Mouse (Mus musculus): ENCODE results near the gene B4galt2. TPM values are rescaled to one million over a fixed set of nuclear protein-coding genes. Genes with fewer than 3 reads are reported as not detected.

Gene B4galt2
- polyA plus RNA-seq, 1 experiment from 2014 or later = 20.9 TPM

- no peak overlapping the region for H3K27ac ChIP-seq
- no peaks in the 10 kb centered on the region for H3K27me3 ChIP-seq (ENCODE audit: poor library complexity, severe bottlenecking)
- peaks cover 97% of the 10 kb centered on the region for H3K36me3 ChIP-seq (replicated peaks)
- DNase-seq (ENCODE audit: extremely low spot score, low spot score) = no peak
- no peaks in the 10 kb centered on the region for H3K4me1 ChIP-seq
- WGBS = 84% methylated on average over 3 of the region's 3 CpGs
- H3K9me3 ChIP-seq = no peaks in the 10 kb centered on the region
- no peak overlapping the region for H3K4me3 ChIP-seq
Measured at GRCm38 (mm10) chr4:117898111-117898510, 14.8 kb upstream of the B4galt2 start.

DNA sequence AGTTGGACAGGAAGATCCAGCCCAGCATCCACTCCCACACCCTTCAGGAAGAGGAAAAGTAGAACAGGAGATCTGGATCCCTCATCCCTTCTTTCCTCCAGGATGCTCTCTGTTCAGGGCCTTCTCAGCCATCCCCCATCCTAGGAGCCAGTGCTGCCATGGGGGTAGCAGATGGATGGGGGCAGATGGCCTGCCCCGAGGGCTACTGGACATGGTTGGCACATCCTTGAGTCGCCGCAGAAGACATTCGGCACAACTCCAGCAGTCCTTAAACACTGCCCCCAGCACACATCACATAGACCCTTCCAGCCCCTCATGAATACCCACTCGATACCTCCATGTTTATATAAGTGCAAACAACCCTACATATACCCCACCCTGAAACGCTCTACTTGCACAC lies 12.7 kb upstream of the B4galt2 start:
- Histone ChIP-seq H3K27ac (no peak overlapping the region), H3K36me3 (replicated peaks) (peaks cover 76% of the 10 kb centered on the region)
- WGBS = 94% methylated on average over 6 of the region's 6 CpGs

DNA sequence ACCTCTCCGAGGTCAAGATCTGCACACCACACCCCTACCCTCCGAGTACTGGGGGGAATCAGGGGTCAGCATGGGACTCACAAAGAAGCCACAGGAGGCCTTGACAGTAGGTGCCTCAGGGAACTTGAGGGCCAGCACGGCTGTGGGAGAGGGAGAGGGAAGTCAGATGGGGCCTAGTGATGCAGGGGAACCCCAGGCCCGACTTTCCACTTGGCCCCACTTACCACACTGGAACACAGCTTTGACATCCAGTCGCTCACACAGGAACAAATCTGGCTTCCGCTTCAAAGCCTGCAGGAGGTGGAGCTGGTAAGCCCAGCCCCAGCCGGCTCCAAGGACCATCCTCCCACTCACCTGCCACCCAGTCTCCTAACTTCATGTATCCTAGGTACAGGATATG lies 12.1 kb upstream of the B4galt2 start:
- H3K4me1 ChIP-seq = peaks cover 18% of the 10 kb centered on the region
- H3K9me3 ChIP-seq = no peaks in the 10 kb centered on the region
- 89% methylated on average over 7 of the region's 7 CpGs for WGBS
- H3K27ac ChIP-seq = no peak overlapping the region
- peaks cover 75% of the 10 kb centered on the region for H3K36me3 ChIP-seq (replicated peaks)
- no peaks in the 10 kb centered on the region for H3K27me3 ChIP-seq (ENCODE audit: poor library complexity, severe bottlenecking)
- no peak overlapping the region for H3K4me3 ChIP-seq
- DNase-seq (ENCODE audit: extremely low spot score, low spot score) = no peak

More for the DNA sequence above, 12.7 kb upstream of the B4galt2 start:
- H3K9me3 ChIP-seq = no peaks in the 10 kb centered on the region
- H3K27me3 ChIP-seq (ENCODE audit: poor library complexity, severe bottlenecking) = no peaks in the 10 kb centered on the region
- H3K4me3 ChIP-seq = no peak overlapping the region
- H3K4me1 ChIP-seq = peaks cover 12% of the 10 kb centered on the region
- DNase-seq (ENCODE audit: extremely low spot score, low spot score) = no peak

GRCm38 (mm10) chr4:117894601-117895000 lies 11.3 kb upstream of the B4galt2 start:
- no peak for DNase-seq (ENCODE audit: extremely low spot score, low spot score)
- Histone ChIP-seq H3K4me3 (no peak overlapping the region), H3K27me3 (ENCODE audit: poor library complexity, severe bottlenecking) (no peaks in the 10 kb centered on the region), H3K9me3 (no peaks in the 10 kb centered on the region), H3K27ac (no peak overlapping the region), H3K4me1 (peaks cover 18% of the 10 kb centered on the region), H3K36me3 (replicated peaks) (peaks cover 75% of the 10 kb centered on the region)
- 93% methylated on average over 8 of the region's 8 CpGs for WGBS

GRCm38 (mm10) chr4:117893376-117893775 lies 10.1 kb upstream of the B4galt2 start:
- Histone ChIP-seq H3K27me3 (ENCODE audit: poor library complexity, severe bottlenecking) (no peaks in the 10 kb centered on the region), H3K9me3 (no peaks in the 10 kb centered on the region), H3K4me1 (peaks cover 18% of the 10 kb centered on the region), H3K36me3 (replicated peaks) (peaks cover 72% of the 10 kb centered on the region), H3K4me3 (no peak overlapping the region), H3K27ac (no peak overlapping the region)
- WGBS = 24% methylated on average over 9 of the region's 9 CpGs
- DNase-seq (ENCODE audit: extremely low spot score, low spot score) = no peak

GRCm38 (mm10) chr4:117891738-117892161 lies 8.5 kb upstream of the B4galt2 start, which contains the start of gene Dph2:
TSS of gene Dph2 (minus strand) at chr4:117892032.
- H3K4me1 ChIP-seq = peaks cover 27% of the 10 kb centered on the region
- H3K9me3 ChIP-seq = no peaks in the 10 kb centered on the region
- H3K4me3 ChIP-seq = peak within 1 kb of the TSS; percentile 87
- peak within 1 kb of the TSS; percentile 62 for H3K27ac ChIP-seq
- peak; percentile 85 for DNase-seq (ENCODE audit: extremely low spot score, low spot score)
- peaks cover 56% of the 10 kb centered on the region for H3K36me3 ChIP-seq (replicated peaks)
- H3K27me3 ChIP-seq (ENCODE audit: poor library complexity, severe bottlenecking) = no peaks in the 10 kb centered on the region
- WGBS = under 1% methylated on average over 21 of the region's 21 CpGs

DNA sequence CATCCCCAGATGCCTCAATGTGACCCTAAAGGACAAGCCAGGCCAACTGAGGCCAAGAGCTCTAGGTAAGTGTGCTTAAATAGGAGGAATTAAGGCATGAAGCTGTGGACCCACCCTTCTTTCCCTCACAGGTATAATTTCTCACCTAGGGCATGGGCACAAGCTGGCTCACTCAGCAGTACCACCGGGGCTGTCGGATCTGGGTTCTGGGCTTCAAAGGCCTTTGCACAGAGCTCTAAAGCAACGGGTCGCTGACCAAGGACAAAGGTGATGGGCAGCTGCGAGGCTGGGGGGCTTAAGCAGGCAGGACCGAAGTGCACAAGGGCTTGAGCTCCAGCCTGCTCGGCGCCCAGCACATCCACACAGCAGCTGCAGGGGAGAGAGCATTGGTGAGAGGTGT lies 7.5 kb upstream of the B4galt2 start:
- Histone ChIP-seq H3K9me3 (no peaks in the 10 kb centered on the region), H3K27me3 (ENCODE audit: poor library complexity, severe bottlenecking) (no peaks in the 10 kb centered on the region), H3K4me1 (peaks cover 37% of the 10 kb centered on the region), H3K27ac (no peak overlapping the region), H3K4me3 (peak overlapping the region; percentile 87), H3K36me3 (replicated peaks) (peaks cover 50% of the 10 kb centered on the region)
- no peak for DNase-seq (ENCODE audit: extremely low spot score, low spot score)
- 73% methylated on average over 8 of the region's 8 CpGs for WGBS

DNA sequence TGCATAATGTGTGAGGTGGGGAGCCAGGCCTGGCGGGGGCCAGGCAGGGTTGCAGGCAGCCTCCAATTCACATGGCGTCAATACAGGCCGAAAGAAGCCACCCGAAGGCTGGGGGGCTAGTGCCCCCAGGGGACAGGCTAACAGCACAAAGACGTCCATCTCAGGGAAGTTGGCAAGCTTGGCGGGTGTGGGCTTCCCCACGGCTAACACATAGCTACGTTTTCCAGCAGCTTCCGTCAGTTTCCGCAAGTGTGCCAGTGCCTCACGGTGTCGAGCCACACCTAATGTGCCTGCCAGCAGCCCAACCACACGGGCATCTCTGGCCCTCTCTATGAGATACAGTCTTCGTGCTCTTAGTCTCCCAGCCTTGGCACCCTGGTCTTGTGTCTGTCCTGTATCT lies 6.7 kb upstream of the B4galt2 start:
- Histone ChIP-seq H3K9me3 (no peaks in the 10 kb centered on the region), H3K4me3 (0 out of 2 replicates have a peak overlapping the region, but pooled peaks have one; percentile 87), H3K27me3 (ENCODE audit: poor library complexity, severe bottlenecking) (no peaks in the 10 kb centered on the region), H3K36me3 (replicated peaks) (peaks cover 50% of the 10 kb centered on the region), H3K4me1 (peaks cover 44% of the 10 kb centered on the region), H3K27ac (no peak overlapping the region)
- no peak for DNase-seq (ENCODE audit: extremely low spot score, low spot score)
- WGBS = 91% methylated on average over 14 of the region's 14 CpGs

DNA sequence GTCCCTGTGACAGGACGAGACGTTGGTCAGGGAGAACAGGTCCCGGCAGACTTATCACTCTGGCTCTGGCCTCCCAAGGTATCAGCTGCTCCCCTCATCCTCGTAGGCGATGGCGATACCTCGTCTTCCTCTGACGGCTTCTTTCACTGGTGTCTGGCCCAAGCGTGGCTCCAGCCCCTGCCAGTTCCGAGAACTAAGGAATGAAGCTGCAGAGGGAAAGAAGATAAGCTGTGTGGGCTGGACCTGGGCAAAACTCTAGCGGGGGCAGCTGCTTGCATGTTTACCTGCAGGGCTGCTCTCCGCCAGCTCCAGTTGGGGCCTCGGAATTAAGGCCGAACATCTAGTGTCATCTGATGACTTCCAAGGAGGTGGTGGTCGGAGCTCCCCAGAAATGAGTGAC lies 6.2 kb upstream of the B4galt2 start:
- WGBS = 95% methylated on average over 15 of the region's 15 CpGs
- no peak for DNase-seq (ENCODE audit: extremely low spot score, low spot score)
- no peak overlapping the region for H3K27ac ChIP-seq
- H3K4me3 ChIP-seq = no peak overlapping the region
- H3K9me3 ChIP-seq = no peaks in the 10 kb centered on the region
- H3K27me3 ChIP-seq (ENCODE audit: poor library complexity, severe bottlenecking) = no peaks in the 10 kb centered on the region
- H3K4me1 ChIP-seq = peaks cover 45% of the 10 kb centered on the region
- peaks cover 50% of the 10 kb centered on the region for H3K36me3 ChIP-seq (replicated peaks)

GRCm38 (mm10) chr4:117887920-117888319 lies 4.6 kb upstream of the B4galt2 start:
- WGBS = 80% methylated on average over 2 of the region's 2 CpGs
- no peak for DNase-seq (ENCODE audit: extremely low spot score, low spot score)
- no peaks in the 10 kb centered on the region for H3K9me3 ChIP-seq
- peak overlapping the region; percentile 69; the same call in 1 of the 2 replicates for H3K4me3 ChIP-seq
- H3K36me3 ChIP-seq (replicated peaks) = peaks cover 46% of the 10 kb centered on the region
- H3K27me3 ChIP-seq (ENCODE audit: poor library complexity, severe bottlenecking) = no peaks in the 10 kb centered on the region
- peaks cover 57% of the 10 kb centered on the region for H3K4me1 ChIP-seq
- H3K27ac ChIP-seq = no peak overlapping the region

GRCm38 (mm10) chr4:117887133-117887532 lies 3.8 kb upstream of the B4galt2 start, which contains the start of gene Atp6v0b:
TSS of gene Atp6v0b (minus strand) at chr4:117887333.
- Histone ChIP-seq H3K9me3 (no peaks in the 10 kb centered on the region), H3K4me3 (peak within 1 kb of the TSS; percentile 69), H3K4me1 (peaks cover 61% of the 10 kb centered on the region), H3K36me3 (replicated peaks) (peaks cover 46% of the 10 kb centered on the region), H3K27me3 (ENCODE audit: poor library complexity, severe bottlenecking) (no peaks in the 10 kb centered on the region), H3K27ac (peak within 1 kb of the TSS; percentile 83)
- peak; percentile 94 for DNase-seq (ENCODE audit: extremely low spot score, low spot score)
- WGBS = under 1% methylated on average over 37 of the region's 37 CpGs

- DNase-seq (ENCODE audit: extremely low spot score, low spot score) = no peak
- Histone ChIP-seq H3K27ac (peak overlapping the region; percentile 83), H3K9me3 (no peaks in the 10 kb centered on the region), H3K4me3 (peak overlapping the region; percentile 69), H3K27me3 (ENCODE audit: poor library complexity, severe bottlenecking) (no peaks in the 10 kb centered on the region), H3K36me3 (replicated peaks) (peaks cover 46% of the 10 kb centered on the region), H3K4me1 (peaks cover 63% of the 10 kb centered on the region)
- 4% methylated on average over 24 of the region's 24 CpGs for WGBS
Measured at GRCm38 (mm10) chr4:117886644-117887043, 3.4 kb upstream of the B4galt2 start.

- Histone ChIP-seq H3K9me3 (no peaks in the 10 kb centered on the region), H3K36me3 (replicated peaks) (peaks cover 53% of the 10 kb centered on the region), H3K4me3 (peak overlapping the region; percentile 69), H3K4me1 (peaks cover 64% of the 10 kb centered on the region), H3K27me3 (ENCODE audit: poor library complexity, severe bottlenecking) (no peaks in the 10 kb centered on the region), H3K27ac (no peak overlapping the region)
- 84% methylated on average over 9 of the region's 9 CpGs for WGBS
- DNase-seq (ENCODE audit: extremely low spot score, low spot score) = no peak
Measured at GRCm38 (mm10) chr4:117885994-117886393, 2.7 kb upstream of the B4galt2 start.

DNA sequence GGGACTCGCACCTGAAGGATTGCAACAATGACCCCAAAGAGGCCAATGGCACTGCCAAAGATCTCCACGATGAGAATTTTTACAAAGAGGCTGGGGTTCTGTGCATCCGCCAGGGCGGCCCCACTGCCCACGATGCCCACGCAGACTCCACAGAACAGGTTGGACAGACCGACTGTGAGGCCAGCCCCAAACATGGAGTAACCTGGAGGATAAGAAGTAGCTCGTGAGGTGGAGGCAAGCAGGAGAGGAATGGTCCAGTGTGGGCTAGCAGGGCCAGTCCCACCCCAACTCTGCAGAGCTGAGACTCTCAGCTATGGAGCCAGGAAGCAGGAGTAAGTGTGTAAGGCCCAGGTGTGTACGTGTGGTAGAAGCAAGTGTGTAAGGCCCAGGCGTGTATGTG lies 1.8 kb upstream of the B4galt2 start:
- Histone ChIP-seq H3K9me3 (no peaks in the 10 kb centered on the region), H3K27ac (no peak overlapping the region), H3K4me3 (no peak overlapping the region), H3K36me3 (replicated peaks) (peaks cover 54% of the 10 kb centered on the region), H3K27me3 (ENCODE audit: poor library complexity, severe bottlenecking) (no peaks in the 10 kb centered on the region), H3K4me1 (peaks cover 64% of the 10 kb centered on the region)
- 96% methylated on average over 10 of the region's 10 CpGs for WGBS
- DNase-seq (ENCODE audit: extremely low spot score, low spot score) = no peak
